Mouse (Mus musculus) neural tube, postnatal 0 days (tissue): ENCODE measurements around the gene Trub1. TPM values are rescaled to one million over a fixed set of nuclear protein-coding genes. Genes with fewer than 3 reads are reported as not detected.

Experiments
- polyA plus RNA-seq: library from polyadenylated mRNA; unstranded; fragments of >200 nt; fragmentation: Nextera tagmentation; extraction: Ambion mirVana; gene quantifications from 2 replicates; pipeline ENCODE4 v1.2.1, GENCODE M21; 2015

Gene Trub1
- polyA plus RNA-seq, result 13.2 and 16.3 TPM in 2 replicates

GRCm38 (mm10) chr19:57452492-57453217, at the start of gene Trub1:
TSS of gene Trub1 (plus strand) at chr19:57452912.

Other genes with a start within 250 kb of the Trub1 start
- gene Ablim1, start 138.0 kb upstream of the Trub1 start, polyA plus RNA-seq, result 43.3 and 47.5 TPM in 2 replicates
- gene Fam160b1, start 92.2 kb upstream of the Trub1 start, polyA plus RNA-seq, result 12.0 and 12.6 TPM in 2 replicates
- gene Atrnl1, start 158.1 kb downstream of the Trub1 start, polyA plus RNA-seq, result 4.4 and 5.4 TPM in 2 replicates